18 mouse cellular contexts compared by ENCODE assay signal in genomic region chr4:35040896-35041295, GRCm38 (mm10).
"Had no signal": no experiment of that assay in that cellular context is flagged by ENCODE, and none has a peak within 500 bp of the region (broad histone marks: within the 10 kb centered on the region; RNA-seq: fewer than 3 reads in every experiment).

No protein-coding gene starts in this region.

- ATAC-seq: lung, postnatal 0 days; midbrain, embryonic 13.5 days; midbrain, embryonic 15.5 days had no signal

- DNase-seq: lung, adult 2 months; lung, postnatal 14 days; lung, postnatal 36 days; right cerebral cortex, postnatal 14 days; thymus, adult 2 months; thymus, postnatal 25 days; thymus, postnatal 4 days had no signal

- H3K4me3 ChIP-seq: lung, embryonic 15.5 days; megakaryocyte, embryonic 14.5 days; midbrain, embryonic 13.5 days; midbrain, embryonic 15.5 days; neural tube, embryonic 12.5 days; stomach, embryonic 15.5 days had no signal

- H3K36me3 ChIP-seq: lung, embryonic 15.5 days; midbrain, embryonic 13.5 days; midbrain, embryonic 15.5 days; neural tube, embryonic 12.5 days; stomach, embryonic 15.5 days had no signal

- H3K4me1 ChIP-seq: lung, embryonic 15.5 days; megakaryocyte, embryonic 14.5 days; midbrain, embryonic 13.5 days; midbrain, embryonic 15.5 days; neural tube, embryonic 12.5 days; stomach, embryonic 15.5 days had no signal

- H3K9ac ChIP-seq: liver, embryonic 14.5 days; lung, embryonic 15.5 days; midbrain, embryonic 13.5 days; midbrain, embryonic 15.5 days; neural tube, embryonic 12.5 days; stomach, embryonic 15.5 days had no signal

- H3K27me3 ChIP-seq: lung, embryonic 15.5 days; megakaryocyte, embryonic 14.5 days; midbrain, embryonic 13.5 days; midbrain, embryonic 15.5 days; neural tube, embryonic 12.5 days; stomach, embryonic 15.5 days had no signal

- H3K27ac ChIP-seq: liver, embryonic 14.5 days; lung, embryonic 15.5 days; macrophage; midbrain, embryonic 13.5 days; midbrain, embryonic 15.5 days; neural tube, embryonic 12.5 days; stomach, embryonic 15.5 days; stomach, postnatal 0 days had no signal

- H3K4me2 ChIP-seq: lung, embryonic 15.5 days; midbrain, embryonic 11.5 days; midbrain, embryonic 13.5 days; midbrain, embryonic 15.5 days; neural tube, embryonic 12.5 days; stomach, embryonic 15.5 days had no signal

- H3K9me3 ChIP-seq: lung, embryonic 15.5 days; midbrain, embryonic 13.5 days; midbrain, embryonic 15.5 days; neural tube, embryonic 12.5 days; stomach, embryonic 15.5 days had no signal
